Mouse (Mus musculus) frontal cortex, postnatal 10 days (tissue): ENCODE measurements around the gene Ptcd2.
A peak's percentile ranks its signal among the peaks of the same experiment; 100 is the strongest.

ENCODE experiments used
- DNase-seq, 2 experiments: peaks; one replicate each; pipeline ENCODE4 v3.0.0; 2022; ENCODE audit warnings: low spot score in 2 of 2, mixed read lengths in 1 of 2

The Ptcd2 gene

GRCm38 (mm10) chr13:99344599-99345575 is at the start of gene Ptcd2, which contains the start of gene Mrps27:
Gene Ptcd2, minus strand, starts transcription at chr13:99344705.
Gene Mrps27, plus strand, starts transcription at chr13:99344786.
- peak; percentile 95 to 96 for DNase-seq

GRCm38 (mm10) chr13:99393128-99393527 is 48.6 kb upstream of the Ptcd2 start:
- DNase-seq: no peak

- no peak for DNase-seq
Measured at GRCm38 (mm10) chr13:99391417-99391816, 46.9 kb upstream of the Ptcd2 start.

GRCm38 (mm10) chr13:99387901-99388811 is 43.7 kb upstream of the Ptcd2 start:
- no peak for DNase-seq

- no peak for DNase-seq
Measured at GRCm38 (mm10) chr13:99386341-99386740, 41.8 kb upstream of the Ptcd2 start.

GRCm38 (mm10) chr13:99385911-99386310 is 41.4 kb upstream of the Ptcd2 start:
- no peak for DNase-seq

DNA sequence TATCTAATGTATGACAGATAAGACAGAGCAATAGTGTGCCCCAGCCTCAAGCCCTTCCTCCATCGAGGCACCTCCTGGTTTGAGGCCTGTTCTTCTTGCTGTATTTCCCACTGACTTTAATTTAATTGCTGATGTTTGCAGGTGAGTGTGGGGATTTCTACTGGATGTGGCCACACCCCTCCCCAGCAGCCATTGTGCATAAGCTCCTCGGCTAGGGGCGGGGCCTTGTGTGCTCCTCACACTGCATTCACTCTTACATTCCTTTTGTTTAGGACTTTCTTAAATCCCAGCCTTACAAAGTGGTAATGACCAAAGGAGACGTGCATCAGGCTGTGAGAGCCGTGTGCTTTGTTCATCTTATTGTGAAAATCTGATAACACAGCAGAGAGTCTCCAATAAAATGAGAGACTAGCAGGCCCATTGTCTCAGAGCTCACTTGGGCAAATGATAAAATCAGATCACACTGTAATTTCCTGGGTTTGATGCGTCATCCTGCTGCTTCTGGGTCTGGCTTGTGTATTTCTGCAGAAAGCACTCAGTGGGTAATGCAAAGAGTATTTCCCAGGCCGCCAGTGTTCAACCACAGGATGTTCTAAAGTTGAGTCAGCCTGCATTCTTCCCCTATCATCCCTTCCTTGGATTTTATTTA is 40.2 kb upstream of the Ptcd2 start:
- DNase-seq: no peak

- no peak for DNase-seq
Measured at GRCm38 (mm10) chr13:99382373-99382772, 37.9 kb upstream of the Ptcd2 start.

GRCm38 (mm10) chr13:99378223-99378622 is 33.7 kb upstream of the Ptcd2 start:
- no peak for DNase-seq

- DNase-seq: no peak
Measured at GRCm38 (mm10) chr13:99377055-99377454, 32.5 kb upstream of the Ptcd2 start.

DNA sequence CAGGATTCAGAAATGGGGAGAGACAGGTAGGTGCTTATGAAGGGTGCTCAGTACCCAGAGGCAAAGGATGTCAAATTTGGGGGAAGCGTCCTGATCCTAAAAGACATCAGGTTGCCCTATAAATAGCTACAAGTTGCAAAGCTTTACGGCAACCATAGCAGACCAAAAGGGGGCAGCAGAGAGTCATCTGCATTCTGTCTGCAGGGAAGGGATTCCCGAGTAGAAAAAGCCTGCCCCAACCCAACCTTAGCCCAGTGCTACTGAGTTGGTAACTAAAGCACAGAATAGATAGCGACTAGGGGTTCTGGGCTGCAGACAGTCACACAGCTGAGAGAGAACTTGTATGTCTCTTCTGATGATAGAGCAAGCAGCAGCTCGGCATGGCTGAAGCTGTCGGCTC is 31.0 kb upstream of the Ptcd2 start:
- peak; percentile 33 to 75 for DNase-seq

DNA sequence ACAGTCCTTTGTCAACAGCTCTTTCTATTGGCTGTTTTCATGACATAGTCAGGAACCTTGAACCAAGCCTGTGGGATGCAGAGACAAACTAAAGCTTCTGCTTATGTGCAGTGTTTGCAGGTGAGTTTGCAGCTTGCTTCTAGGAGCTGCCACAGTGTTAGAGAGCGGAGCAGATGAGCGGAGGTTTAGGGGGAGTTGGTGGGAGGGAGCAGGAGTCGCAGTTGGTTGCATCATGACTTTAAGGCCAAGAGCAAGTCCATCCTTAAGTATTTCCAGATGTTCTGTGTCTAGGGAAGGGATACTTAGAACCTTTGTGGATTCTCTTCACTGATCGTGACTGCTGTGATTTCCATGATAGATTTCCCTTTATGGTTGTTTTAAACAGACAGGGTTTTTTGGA is 29.7 kb upstream of the Ptcd2 start:
- DNase-seq: no peak

- DNase-seq: no peak
Measured at GRCm38 (mm10) chr13:99373684-99374083, 29.2 kb upstream of the Ptcd2 start.

- DNase-seq: no peak
Measured at GRCm38 (mm10) chr13:99371285-99371684, 26.8 kb upstream of the Ptcd2 start.

DNA sequence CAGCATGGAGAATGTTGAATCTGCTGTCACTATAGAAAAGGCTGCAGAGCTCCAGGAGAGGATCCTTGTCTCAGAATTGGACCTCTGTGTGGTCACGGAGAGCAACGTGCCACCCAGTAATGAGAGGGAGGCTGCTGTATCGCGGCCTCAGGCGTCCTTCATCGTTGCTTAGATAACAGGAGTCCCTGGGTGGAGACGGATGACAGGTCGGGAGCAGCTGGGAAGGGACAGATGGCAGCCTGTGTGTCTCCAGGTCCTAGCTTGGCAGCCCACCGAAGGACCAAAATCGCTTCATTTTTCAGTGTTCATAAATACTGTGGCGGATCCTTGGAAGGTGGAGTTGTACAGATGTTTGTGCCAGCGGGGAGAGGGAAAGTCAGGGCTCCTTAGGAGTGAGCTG is 24.6 kb upstream of the Ptcd2 start:
- no peak for DNase-seq

DNA sequence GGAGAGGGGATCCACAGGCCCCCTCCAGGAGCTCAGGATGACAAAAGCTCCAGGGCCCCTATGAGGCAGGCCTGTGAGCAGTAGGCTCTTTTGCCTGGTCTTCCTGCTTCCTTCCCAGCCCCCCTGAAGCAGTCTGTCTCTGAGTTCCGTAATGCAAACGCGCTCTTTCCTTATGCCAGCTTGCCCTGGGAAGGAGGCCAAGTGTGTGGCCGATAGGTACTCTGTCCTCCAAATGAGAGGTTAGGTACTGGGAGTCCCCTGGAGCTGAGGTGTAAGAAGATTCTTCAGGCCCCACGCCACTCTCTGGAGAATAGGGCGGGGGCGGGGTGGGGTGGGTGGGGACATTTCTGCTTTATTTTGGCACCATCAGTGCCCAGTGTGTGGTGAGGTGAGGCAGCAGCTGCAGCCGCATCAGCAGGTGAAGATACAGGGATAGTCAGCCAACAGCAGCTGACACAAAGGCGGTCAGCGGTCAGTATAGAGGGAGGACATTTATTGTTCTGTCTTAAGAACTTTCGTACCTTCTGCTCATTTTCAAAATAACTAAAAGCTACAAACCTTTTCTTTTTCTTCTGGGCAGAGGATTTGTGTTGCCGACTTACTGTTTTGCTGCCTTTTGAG is 23.2 kb upstream of the Ptcd2 start:
- no peak for DNase-seq

DNA sequence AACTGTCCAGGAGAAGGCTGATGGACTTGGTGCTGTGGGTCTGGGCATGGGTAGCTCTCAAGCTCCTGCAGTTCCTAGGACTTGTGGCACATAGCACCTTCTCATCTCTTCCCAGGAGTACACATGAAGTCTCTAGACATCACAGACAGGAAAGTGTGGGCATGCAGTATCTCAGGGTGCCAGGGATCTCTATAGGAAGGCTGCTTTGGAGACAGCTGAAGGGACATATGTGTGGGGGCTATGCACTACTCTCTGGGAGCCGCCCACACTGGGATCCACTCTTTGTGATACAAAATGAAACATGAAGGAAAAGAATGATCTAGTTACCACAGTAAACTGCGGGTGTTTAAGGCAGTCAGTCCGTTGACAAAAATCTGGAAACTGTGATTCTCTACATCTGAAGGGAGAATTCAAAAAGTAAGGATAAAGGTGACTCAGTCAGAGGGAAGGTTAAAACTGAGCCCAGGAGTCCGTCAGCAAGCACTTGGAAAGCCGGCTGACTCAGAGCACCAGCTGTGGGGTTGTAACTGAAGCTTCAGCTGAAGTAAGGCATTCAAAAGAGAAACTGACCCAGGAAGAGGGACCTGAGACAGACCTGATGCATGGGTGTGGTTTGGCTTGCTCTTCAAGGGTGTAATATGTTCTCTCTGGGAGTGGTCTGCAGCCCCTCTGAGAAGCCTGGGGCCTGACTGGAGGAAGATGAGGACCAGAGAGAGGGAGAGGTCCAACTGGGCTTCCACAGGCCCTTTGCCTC is 22.1 kb upstream of the Ptcd2 start:
- peak; percentile 46 to 64 for DNase-seq

DNA sequence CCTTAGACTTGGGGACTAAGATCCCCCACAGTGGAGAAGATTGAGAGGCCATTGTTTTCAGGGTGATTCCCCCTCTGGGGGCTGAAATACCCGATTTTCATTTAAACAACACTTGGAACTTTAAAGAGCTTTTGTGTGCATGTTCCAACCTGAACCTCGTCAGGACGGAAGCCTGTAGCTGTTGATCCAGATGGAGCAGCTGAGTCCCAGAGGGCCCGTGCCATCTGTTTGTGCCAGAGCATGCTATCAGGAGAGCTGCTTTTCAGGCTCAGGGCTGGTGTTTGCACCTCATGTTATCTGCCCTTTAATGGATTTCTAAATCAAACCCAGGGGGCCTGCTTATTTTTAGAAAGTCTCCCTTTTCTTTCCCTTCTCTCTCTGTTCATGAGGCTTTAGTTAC is 19.4 kb upstream of the Ptcd2 start:
- DNase-seq: no peak

DNA sequence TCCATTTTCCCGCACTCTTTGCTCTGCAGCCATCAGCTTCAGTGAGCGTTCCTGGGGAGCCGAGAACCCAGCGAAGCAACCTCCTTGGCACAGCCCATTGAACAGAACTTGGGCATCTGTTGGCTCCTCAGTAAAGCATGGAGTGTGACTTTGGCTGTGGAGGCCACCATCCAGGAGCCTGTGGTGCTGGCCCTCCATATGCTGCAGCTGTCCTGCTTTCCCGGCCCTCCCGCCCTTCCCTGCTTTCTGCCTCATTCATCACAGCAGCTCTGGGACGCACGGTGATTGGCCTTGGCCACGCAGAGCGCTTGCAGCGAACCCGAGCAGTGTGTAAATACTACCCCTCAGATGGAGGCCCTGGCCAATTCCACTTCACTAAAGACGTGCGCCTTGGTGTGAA is 14.4 kb upstream of the Ptcd2 start:
- DNase-seq: no peak

DNA sequence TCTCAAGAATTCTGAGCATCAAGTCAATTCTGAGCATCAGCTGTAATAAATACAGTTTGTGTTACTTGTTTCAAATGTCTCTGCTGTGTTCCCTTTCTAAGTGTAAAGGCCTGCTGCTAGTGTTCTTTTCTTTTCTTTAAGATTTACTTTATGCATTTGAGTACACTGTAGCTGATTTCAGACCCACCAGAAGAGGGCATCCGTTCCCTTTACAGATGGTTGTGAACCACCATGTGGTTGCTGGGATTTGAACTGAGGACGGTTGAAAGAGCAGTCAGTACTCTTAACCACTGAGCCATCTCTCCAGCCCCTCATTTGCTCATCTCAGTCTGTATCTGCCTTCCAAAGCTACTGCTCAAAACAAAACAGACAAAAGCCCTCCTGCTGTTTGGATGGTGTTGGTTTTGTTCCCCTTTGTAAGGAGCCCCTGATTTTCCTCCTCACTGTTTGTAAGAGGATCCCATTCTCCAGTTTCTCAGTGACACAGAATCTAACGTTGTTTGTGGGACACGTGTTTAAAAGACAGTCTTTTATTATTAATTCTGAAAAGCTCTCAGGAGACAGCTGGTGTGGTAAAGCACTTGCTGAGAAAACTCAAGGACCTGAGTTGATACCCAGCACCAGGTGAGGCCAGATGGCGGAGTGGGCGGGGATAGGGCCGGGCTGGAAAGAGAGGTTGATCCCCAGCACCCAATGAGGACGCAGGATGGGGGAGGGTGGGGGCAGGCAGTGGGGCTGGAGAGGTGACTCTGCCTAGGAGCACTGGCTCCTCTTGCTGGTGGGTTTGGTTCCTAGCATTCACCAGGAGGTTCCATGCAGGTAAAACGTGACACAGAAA is 12.1 kb upstream of the Ptcd2 start:
- no peak for DNase-seq
